Mouse (Mus musculus) sigmoid colon, adult 10 weeks (tissue): ENCODE data around the gene Nbas. TPM values are rescaled to one million over a fixed set of nuclear protein-coding genes. Genes with fewer than 3 reads are reported as not detected.

Experiments
- polyA plus RNA-seq: library from polyadenylated mRNA; stranded (reverse); fragments of 350-450 nt; fragmentation: Illumina TruSeq; extraction: RNeasy Lipid Tissue Mini Kit (QIAGEN cat#74804); gene quantifications from one replicate; pipeline ENCODE4 v1.2.3, GENCODE M21; 2014; ENCODE audit warnings: low read depth, low replicate concordance

Gene Nbas
- 7.4 TPM for polyA plus RNA-seq

DNA sequence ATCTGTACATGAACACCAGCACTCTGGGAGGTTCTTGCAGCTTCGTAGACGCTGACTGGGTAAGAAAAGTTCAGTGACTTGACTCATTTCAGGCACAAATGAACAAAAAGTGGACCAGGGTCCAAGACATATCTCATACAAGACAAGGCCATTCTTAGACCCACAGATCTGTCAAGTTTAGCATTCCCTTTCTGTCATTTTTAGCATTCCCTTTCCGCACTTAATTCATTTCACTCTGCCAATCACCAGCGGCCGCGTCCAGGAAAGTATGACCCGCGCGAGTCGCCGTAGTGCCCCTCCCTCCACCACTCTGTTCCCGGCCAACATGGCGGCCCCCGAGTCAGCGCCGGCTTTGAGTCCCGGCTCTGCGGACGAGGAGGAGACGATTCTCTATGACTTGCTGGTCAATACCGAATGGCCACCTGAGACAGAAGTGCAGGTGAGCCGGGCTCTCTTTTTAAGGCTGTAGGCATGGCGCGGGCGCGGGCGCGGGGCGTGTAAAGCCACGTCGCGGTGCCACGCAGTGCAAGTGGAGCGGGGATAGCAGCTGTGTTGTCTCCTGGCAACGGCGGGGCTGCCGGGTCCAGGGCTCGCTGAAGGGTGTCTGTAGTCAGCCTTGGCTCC, at the start of gene Nbas:
TSS of gene Nbas (plus strand) at position 308 of the 624 bp plus-strand sequence.

GRCm38 (mm10) chr12:13248691-13249572, 20.0 kb upstream of the Nbas start, which contains the start of gene Ddx1:
Gene Ddx1, minus strand, starts transcription at chr12:13249213.

Other genes with a start within 250 kb of the Nbas start
- gene Ddx1, start 19.9 kb upstream of the Nbas start, polyA plus RNA-seq: 234 TPM